Mouse (Mus musculus): ENCODE data around the gene Psmd3. TPM values are rescaled to one million over a fixed set of nuclear protein-coding genes. Genes with fewer than 3 reads are reported as not detected.
"Not testable (repeated sequence)": the region's sequence is repeated elsewhere in the genome, so short reads cannot be mapped to it uniquely, and the experiment has no call there.

Psmd3 gene
- polyA plus RNA-seq, 1 experiment: 207 TPM

- Histone ChIP-seq H3K27me3 (ENCODE audit: control insufficient read depth, insufficient read depth, low read length) (no peaks in the 10 kb centered on the region), H3K4me3 (replicated peaks; ENCODE audit: insufficient read depth, low read depth, low read length) (no peak overlapping the region), H3K27ac (ENCODE audit: insufficient read depth, low read length) (no peak overlapping the region), H3K4me1 (ENCODE audit: control insufficient read depth, insufficient read depth, low read length) (peaks cover 4% of the 10 kb centered on the region)
- no peak for DNase-seq
- TF ChIP-seq CTCF (IDR thresholded peaks at IDR 0.05; ENCODE audit: borderline replicate concordance, insufficient read depth, low read depth, low read length) (no peak), POLR2A (IDR thresholded peaks at IDR 0.05; ENCODE audit: borderline replicate concordance, insufficient read depth, low read length) (no peak)
- 94% methylated on average over 15 of the region's 15 CpGs for WGBS
Observed at GRCm38 (mm10) chr11:98725926-98726506, 43.7 kb downstream of the Psmd3 start.

GRCm38 (mm10) chr11:98729119-98729588 lies 46.8 kb downstream of the Psmd3 start, which contains the start of gene Med24:
Med24 (minus strand) TSS chr11:98729435.
- Histone ChIP-seq H3K27me3 (ENCODE audit: control insufficient read depth, insufficient read depth, low read length) (no peaks in the 10 kb centered on the region), H3K4me3 (replicated peaks; ENCODE audit: insufficient read depth, low read depth, low read length) (peak within 1 kb of the TSS; percentile 100), H3K27ac (ENCODE audit: insufficient read depth, low read length) (peak within 1 kb of the TSS; percentile 49; the same call in 1 of the 2 replicates), H3K4me1 (ENCODE audit: control insufficient read depth, insufficient read depth, low read length) (peaks cover 3% of the 10 kb centered on the region)
- under 1% methylated on average over 16 of the region's 16 CpGs for WGBS
- peak; percentile 89 to 93 for DNase-seq
- TF ChIP-seq CTCF (IDR thresholded peaks at IDR 0.05; ENCODE audit: borderline replicate concordance, insufficient read depth, low read depth, low read length) (no peak), POLR2A (IDR thresholded peaks at IDR 0.05; ENCODE audit: borderline replicate concordance, insufficient read depth, low read length) (peak; percentile 69; the same call in 1 of the 2 replicates)

GRCm38 (mm10) chr11:98730727-98731126 lies 48.4 kb downstream of the Psmd3 start:
- WGBS: 30% methylated on average over 4 of the region's 4 CpGs
- peaks cover 3% of the 10 kb centered on the region for H3K4me1 ChIP-seq (ENCODE audit: control insufficient read depth, insufficient read depth, low read length)
- no peak for DNase-seq
- H3K4me3 ChIP-seq (replicated peaks; ENCODE audit: insufficient read depth, low read depth, low read length): no peak overlapping the region
- peak overlapping the region; percentile 67; the same call in 1 of the 2 replicates for H3K27ac ChIP-seq (ENCODE audit: insufficient read depth, low read length)
- no peaks in the 10 kb centered on the region for H3K27me3 ChIP-seq (ENCODE audit: control insufficient read depth, insufficient read depth, low read length)
- TF ChIP-seq CTCF (IDR thresholded peaks at IDR 0.05; ENCODE audit: borderline replicate concordance, insufficient read depth, low read depth, low read length) (no peak), POLR2A (IDR thresholded peaks at IDR 0.05; ENCODE audit: borderline replicate concordance, insufficient read depth, low read length) (no peak)

GRCm38 (mm10) chr11:98731134-98731533 lies 48.8 kb downstream of the Psmd3 start:
- Histone ChIP-seq H3K27ac (ENCODE audit: insufficient read depth, low read length) (peak overlapping the region; percentile 67; the same call in 1 of the 2 replicates), H3K4me3 (replicated peaks; ENCODE audit: insufficient read depth, low read depth, low read length) (no peak overlapping the region), H3K27me3 (ENCODE audit: control insufficient read depth, insufficient read depth, low read length) (no peaks in the 10 kb centered on the region), H3K4me1 (ENCODE audit: control insufficient read depth, insufficient read depth, low read length) (peaks cover 3% of the 10 kb centered on the region)
- TF ChIP-seq POLR2A (IDR thresholded peaks at IDR 0.05; ENCODE audit: borderline replicate concordance, insufficient read depth, low read length) (no peak), CTCF (IDR thresholded peaks at IDR 0.05; ENCODE audit: borderline replicate concordance, insufficient read depth, low read depth, low read length) (no peak)
- peak; percentile 57 to 71 for DNase-seq
- WGBS: 5% methylated on average over 5 of the region's 5 CpGs

- Histone ChIP-seq H3K4me1 (ENCODE audit: control insufficient read depth, insufficient read depth, low read length) (peaks cover 3% of the 10 kb centered on the region), H3K27me3 (ENCODE audit: control insufficient read depth, insufficient read depth, low read length) (no peaks in the 10 kb centered on the region), H3K4me3 (replicated peaks; ENCODE audit: insufficient read depth, low read depth, low read length) (no peak overlapping the region), H3K27ac (ENCODE audit: insufficient read depth, low read length) (no peak overlapping the region)
- DNase-seq: no peak
- WGBS: 75% methylated on average over 3 of the region's 3 CpGs
- 0 out of 2 replicates have a peak, but pooled peaks have one; percentile 17 for TF ChIP-seq CTCF (IDR thresholded peaks at IDR 0.05; ENCODE audit: borderline replicate concordance, insufficient read depth, low read depth, low read length)
- no peak for TF ChIP-seq POLR2A (IDR thresholded peaks at IDR 0.05; ENCODE audit: borderline replicate concordance, insufficient read depth, low read length)
Observed at GRCm38 (mm10) chr11:98734020-98734419, 51.7 kb downstream of the Psmd3 start.

GRCm38 (mm10) chr11:98735111-98735510 lies 52.8 kb downstream of the Psmd3 start:
- Histone ChIP-seq H3K4me1 (ENCODE audit: control insufficient read depth, insufficient read depth, low read length) (peaks cover 7% of the 10 kb centered on the region), H3K27me3 (ENCODE audit: control insufficient read depth, insufficient read depth, low read length) (no peaks in the 10 kb centered on the region), H3K27ac (ENCODE audit: insufficient read depth, low read length) (no peak overlapping the region), H3K4me3 (replicated peaks; ENCODE audit: insufficient read depth, low read depth, low read length) (no peak overlapping the region)
- no peak for TF ChIP-seq CTCF (IDR thresholded peaks at IDR 0.05; ENCODE audit: borderline replicate concordance, insufficient read depth, low read depth, low read length)
- TF ChIP-seq POLR2A (IDR thresholded peaks at IDR 0.05; ENCODE audit: borderline replicate concordance, insufficient read depth, low read length): no peak
- DNase-seq: no peak
- 83% methylated on average over 4 of the region's 4 CpGs for WGBS

- Histone ChIP-seq H3K27ac (ENCODE audit: insufficient read depth, low read length) (no peak overlapping the region), H3K27me3 (ENCODE audit: control insufficient read depth, insufficient read depth, low read length) (no peaks in the 10 kb centered on the region), H3K4me1 (ENCODE audit: control insufficient read depth, insufficient read depth, low read length) (peaks cover 9% of the 10 kb centered on the region), H3K4me3 (replicated peaks; ENCODE audit: insufficient read depth, low read depth, low read length) (no peak overlapping the region)
- no peak for TF ChIP-seq CTCF (IDR thresholded peaks at IDR 0.05; ENCODE audit: borderline replicate concordance, insufficient read depth, low read depth, low read length)
- no peak for TF ChIP-seq POLR2A (IDR thresholded peaks at IDR 0.05; ENCODE audit: borderline replicate concordance, insufficient read depth, low read length)
- 76% methylated on average over 1 of the region's 1 CpGs for WGBS
- DNase-seq: no peak
Observed at GRCm38 (mm10) chr11:98736176-98736575, 53.8 kb downstream of the Psmd3 start.

- not testable (repeated sequence) for H3K4me1 ChIP-seq (ENCODE audit: control insufficient read depth, insufficient read depth, low read length); H3K4me3 ChIP-seq (replicated peaks; ENCODE audit: insufficient read depth, low read depth, low read length); H3K27me3 ChIP-seq (ENCODE audit: control insufficient read depth, insufficient read depth, low read length); H3K27ac ChIP-seq (ENCODE audit: insufficient read depth, low read length); DNase-seq
- 100% methylated on average over 2 of the region's 2 CpGs for WGBS
Observed at GRCm38 (mm10) chr11:98737220-98737619, 54.9 kb downstream of the Psmd3 start.
